Mouse (Mus musculus): Measurements from ENCODE around the gene 4930447C04Rik.

Gene 4930447C04Rik

DNA sequence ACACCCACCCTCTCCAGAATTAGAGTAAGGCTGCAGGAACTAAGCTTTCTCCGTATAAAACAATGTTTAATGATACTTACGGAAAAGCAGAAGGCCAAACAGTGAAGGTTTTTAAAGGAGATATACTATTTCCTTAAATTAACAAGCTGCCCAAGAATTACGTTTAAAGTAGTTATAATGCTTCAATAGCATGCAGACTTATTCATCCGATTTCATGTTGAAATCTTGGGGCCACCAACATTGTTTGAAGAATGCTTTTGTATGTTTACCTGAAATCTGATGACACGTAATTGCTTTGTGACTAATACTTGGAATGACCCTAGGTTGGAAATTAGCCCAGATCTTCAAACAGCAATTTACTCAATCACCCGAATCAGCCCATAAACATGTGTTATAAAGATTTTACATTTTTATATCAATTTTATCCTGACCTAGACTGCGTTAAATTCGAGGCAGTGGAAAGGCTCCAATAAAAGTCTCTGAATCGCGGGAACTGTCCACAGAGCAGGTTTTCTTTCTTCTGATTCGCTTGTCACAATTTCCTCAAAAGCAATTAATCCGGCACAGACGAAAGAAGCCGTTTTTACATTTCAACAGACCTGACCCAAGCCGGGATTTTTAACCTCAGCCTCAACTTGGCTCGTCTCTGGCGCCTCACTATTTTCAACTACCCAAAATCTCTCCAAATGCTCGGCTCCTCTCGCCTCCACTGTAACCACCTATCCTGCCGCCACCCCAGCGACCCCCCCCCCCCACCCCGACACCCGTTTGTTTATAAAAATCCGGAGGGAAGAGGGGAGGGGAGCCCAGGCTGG, 4.0 kb upstream of the 4930447C04Rik start:
- intact Hi-C loops (cut with DNase I): no loop called here

DNA sequence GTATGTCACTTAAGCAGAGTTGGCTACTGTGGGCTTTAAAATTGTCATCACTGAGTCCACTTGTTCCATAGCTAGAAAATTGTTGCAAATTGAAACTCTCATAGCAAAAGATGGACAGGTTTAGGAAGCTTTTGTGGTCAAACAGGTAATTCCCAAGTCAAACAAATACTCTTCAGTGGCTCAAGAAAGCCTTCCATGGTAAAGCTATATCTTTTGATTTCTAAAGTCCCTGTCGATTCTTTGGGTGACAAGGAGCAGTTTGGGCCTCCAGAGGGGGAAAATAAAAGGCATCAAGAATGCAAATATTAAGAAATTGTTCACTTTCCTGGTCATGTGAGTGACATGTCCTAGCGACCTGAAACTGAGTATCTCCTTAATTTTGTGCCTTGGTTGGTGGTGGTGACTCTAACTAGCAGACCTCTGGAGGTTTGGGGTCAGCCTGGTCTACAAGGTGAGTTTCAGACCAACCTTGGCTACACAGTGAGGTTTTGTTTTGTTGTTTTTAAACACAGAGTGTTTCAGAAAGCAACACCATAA, 3.1 kb upstream of the 4930447C04Rik start:
- intact Hi-C loops (cut with DNase I): no loop called here

DNA sequence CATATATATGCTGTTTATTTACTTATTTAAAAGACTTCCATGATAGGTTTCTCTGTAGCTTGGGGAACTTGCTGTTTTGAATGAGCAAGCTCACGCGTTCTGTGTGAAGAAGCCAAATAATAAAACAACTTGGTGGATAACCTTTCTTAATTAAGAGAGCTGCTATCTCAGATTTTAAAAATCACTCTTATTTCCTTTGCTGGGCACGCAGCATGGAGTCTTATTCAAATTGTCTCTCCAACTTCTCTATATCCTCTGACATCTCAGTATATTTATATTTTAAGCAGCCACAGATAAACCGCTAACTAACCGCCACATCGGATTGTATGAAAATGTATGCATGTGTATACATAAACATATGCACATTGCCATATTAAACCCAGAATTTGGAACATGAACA, 1.6 kb upstream of the 4930447C04Rik start:
- intact Hi-C loops (cut with DNase I): no loop called here

DNA sequence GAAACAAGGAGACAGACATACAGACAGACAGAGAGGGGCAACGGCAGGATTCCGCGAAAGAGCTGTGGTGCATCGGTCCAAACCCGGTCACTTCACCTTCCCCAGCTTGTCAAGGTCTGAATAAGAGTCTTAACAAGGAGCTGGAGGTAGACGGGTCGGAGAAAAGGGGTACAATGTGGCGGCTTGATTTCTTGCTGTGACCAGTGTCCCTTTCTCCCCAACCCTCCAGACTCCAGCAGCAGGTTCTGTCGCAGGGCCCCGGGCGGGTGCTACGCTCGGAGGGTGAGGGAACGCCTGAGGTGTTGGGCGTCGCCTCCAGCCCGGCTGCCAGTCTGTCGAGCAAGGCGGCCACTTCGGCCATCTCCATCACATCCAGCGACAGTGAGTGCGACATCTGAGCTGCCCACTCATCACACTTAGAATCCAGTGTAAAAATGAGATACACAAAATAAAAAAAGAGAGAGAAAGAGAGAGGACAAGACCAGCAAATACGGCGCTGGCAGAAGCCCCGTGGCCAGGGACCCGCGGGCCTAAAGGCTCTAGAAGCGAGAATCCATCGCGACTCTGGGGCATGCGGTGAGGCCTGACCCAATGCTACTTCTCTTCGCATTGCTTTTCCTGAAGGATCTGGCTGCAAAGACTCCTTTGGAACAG, 951 bp upstream of the 4930447C04Rik start:
- intact Hi-C loops (cut with DNase I): no loop called here

DNA sequence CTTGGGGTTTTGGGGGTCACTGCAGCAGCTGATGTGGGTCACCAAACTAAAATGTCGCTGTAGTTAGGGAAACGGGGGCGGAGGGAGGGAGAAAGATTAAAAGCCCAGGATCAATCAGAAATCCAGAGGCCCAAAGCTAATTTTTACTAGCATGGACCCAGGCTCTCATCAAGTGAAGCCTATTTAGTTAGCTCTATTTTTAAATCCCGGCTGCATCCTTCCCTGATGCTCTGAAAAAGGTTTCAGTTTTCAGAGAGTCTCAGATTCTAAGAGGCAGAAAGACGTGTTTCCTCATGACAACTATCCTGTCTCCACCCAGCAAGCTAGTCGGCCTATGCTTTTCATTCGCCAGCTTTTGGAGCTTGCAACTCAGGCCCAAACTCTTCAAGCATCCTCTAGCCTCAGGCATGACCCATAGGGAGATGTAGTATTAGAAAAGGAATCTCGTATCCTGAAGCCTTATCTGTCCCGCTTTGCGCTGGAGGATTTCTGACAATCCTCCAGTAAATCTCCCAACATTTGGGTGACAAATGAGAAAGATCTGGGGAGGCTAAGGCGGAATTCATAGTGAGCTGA, 336 bp upstream of the 4930447C04Rik start:
- intact Hi-C loops (cut with DNase I): no loop called here

DNA sequence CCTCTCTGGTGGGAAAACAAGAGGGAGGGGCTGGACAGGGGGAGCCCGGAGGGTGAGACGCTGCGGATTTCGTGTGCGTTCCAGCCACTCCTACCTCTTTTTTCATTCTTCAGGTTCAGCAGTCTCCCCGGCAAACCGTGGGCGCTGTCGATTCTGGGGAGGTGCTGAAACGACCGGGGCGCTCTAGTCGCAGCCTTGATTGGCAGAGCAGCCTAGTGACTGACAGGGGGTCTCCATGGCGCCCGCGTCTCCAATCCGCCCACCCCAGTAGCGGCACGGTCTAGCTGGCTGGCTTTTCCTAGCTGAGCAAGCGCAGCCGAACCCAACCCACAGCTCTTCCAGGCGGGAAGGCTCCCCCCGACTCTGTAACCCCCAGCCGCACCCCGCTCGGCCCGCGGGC, 958 bp downstream of the 4930447C04Rik start, which contains the start of gene Six6:
TSS of gene Six6 (plus strand) at position 277 of the 400 bp plus-strand sequence.
- intact Hi-C loops (cut with DNase I): no loop called here

DNA sequence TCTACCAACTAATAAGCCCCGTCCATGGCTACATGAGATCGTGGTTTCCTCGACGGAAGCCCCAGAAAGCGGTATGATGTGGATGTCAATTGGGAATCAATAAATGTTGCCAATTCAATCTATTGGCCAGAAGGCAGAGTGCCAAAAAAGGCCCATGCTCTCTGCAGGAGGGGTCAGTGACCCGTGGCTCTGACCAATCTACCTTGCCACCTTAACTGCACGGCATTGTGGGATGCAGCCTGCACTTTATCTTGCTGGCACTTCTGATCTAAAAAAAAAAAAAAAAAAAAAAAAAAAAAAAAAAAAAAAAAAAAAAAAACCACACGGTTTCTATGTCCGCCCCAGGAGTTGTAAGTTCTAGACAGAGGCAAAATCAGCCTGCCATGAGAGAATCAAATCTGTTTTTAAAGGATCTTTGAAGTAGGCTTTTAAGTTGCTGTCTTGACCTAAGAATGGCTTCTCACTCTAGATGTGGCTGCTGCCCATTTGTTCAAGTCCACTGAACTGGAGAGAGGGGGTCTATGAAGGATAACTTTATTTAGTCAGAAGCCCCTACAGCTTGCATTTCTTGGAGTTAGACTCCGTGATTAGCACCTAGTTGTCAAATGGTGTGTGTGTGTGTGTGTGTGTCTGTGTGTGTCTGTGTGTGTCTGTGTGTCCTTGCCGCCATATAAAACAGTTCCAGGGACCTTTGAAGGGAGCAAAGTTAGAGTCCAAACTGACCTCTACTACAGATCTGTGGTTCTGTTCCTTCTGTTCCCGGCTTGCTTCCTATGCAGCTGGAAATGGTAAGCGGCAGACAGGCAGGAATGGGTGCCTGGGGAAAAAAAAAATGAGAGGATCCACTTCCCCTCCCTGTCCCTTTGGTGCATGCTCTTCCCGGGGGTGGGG, 1.7 kb downstream of the 4930447C04Rik start:
- intact Hi-C loops (cut with DNase I): no loop called here

DNA sequence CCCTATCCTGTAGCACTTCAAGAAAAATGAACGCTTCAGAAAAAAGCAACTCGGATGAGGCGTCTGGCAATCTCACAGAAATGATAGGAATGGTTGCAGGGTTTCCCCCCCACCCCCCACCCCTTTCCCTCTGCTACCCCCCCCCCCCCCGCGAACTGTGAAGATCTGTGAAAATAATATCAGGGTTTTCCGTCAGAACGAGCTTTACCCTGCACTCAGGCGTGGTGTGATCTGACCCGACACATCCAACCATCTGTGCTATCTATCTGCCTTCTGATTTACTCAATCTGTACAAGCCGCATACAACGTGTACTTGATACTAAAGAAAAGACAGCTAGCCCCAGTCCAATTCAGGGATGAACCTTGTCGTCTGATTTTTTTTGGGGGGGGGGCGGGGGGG, 2.4 kb downstream of the 4930447C04Rik start:
- intact Hi-C loops (cut with DNase I): no loop called here

DNA sequence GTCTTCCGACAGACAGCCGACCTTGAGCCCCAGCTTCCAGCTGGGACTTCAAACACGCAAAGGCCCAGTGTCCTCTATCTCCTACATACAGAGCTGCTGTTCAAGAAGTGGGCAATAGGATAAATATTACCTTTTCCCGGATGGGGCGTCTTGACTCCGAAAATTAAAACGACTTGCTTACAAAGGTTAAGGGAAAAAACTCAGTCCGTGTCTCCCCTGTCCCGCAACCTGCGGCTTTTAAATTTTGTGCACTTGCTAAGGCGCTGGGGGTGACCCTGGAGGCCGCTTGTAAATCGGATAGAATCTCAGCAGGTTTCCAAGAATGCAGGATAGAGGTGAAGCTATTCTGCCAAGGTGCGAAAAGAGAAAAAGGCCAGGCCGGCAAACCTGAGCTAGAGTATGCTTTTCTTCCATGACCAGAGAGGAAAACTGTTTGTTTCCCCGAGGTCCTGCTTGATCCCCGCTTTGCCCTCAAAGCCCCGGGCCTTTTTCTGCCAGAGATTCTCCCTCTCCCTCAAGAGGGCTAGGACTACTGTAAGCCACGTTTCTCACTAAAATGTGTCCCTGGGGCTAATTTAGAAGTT, 2.9 kb downstream of the 4930447C04Rik start:
- intact Hi-C loops (cut with DNase I): no loop called here

DNA sequence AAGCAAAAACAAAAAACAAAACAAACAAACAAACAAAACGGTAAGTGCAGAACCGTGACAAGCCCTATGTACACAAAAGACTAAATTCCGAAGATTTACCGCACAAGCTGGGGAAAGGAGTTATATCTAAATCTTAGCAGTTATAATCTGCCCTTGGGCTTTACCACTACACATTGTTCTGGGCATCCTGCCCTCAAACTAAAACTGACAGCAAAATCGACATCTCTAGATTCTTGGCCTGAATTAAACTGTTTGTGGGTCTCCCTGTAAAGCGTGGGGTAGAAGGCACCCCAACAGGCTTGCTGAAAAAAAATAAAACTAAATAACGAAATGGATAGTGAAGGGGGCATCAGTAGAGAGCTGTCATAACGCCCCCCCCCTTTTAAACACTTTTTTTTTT, 3.8 kb downstream of the 4930447C04Rik start:
- intact Hi-C loops (cut with DNase I): no loop called here

DNA sequence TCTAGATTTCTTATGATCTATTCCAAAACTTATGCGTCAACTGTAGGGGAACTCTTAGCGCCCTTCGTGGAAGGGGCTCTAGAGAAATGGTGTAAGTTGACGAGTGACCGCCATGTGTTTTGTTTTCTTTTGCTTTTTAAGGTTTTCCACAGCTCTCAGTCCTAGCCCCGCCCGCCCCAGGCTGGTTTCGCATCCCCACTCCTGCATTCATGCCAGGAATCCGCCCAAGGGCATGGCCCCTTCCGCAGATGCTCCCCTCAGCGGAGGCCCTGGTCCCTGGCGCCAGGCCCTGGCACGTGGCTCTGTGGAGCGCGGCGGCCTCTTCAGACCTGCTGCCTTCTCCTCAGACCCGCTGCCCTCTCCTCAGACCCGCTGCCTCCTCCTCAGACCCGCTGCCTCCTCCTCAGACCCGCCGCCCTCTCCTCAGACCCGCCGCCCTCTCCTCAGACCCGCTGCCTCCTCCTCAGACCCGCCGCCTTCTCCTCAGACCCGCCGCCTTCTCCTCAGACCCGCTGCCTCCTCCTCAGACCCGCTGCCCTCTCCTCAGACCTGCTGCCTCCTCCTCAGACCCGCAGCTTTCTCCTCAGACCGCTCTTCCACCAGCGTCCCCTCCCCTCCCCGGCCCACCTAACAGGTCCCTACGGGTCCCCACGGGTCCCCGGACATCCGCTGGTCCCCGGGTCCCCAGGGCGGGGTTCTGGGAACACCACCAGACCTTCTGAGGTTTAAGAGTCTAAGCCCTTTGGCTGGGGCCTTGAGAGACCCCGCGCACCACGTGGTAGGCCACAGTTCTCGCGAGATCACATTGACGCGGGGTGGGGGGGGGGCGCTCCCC, 23.2 kb downstream of the 4930447C04Rik start:
- intact Hi-C loops (cut with DNase I): no loop called here

DNA sequence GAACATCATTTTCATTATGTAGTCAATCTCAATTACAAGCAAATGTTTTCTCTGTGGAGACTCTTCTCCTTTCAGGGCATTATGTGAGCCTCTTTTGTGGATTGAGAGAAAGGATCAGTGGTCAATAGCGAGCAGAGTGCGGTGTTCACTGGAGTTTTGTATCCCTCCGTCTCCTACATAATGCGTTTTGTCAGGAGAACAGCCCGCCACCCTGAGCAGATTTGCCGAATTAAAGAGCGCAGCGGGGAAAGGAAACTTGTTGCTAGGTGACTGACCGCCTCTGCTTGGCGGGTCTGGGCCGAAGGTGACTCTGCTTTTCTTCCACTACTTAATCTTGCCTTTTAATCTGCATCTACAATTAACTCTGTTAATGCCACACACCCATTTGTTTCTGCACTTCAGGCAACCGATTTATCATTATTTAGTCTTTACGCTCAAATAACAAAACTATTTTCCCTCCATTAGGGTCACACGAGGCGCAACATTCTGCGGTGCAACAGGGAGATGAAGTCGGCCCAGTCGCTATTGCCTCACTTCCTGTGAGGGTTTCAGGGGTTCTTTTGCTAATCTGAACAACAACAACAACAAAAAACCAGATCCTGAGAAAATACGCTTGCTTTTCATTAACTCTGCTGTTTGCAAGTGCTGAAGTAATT, 86.1 kb downstream of the 4930447C04Rik start:
- intact Hi-C loops (cut with DNase I): no loop called here

DNA sequence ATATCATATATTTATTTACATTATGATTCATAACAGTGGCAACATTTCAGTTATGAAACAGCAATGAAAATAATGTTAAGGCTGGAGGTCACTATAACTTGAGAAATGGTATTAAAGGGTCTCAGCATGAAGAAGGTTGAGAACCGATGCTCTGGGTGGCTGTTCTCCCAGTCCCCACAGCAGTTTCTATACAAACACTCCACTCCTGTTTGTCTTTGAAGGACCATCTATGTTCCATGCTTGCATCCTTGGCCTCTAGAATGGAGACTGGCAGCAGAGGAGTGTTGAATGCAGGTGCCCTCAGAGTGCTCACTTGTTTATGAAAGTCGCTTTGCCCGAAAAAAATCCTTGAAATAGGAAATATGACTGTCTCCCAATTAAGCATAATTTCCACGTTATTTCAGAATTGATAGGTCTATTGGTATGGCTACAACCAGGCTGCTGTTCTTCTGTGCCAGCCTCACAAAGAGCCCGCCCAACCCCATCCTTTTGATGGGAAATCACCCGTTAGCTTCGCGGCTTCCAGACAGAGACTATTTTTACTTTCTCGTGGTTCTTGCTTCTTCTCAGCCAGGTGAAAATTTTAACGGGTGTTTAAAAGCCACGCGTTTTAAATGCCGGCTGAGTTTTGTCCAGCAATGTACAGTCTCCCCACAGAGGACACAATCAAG, 87.0 kb downstream of the 4930447C04Rik start:
- intact Hi-C loops (cut with DNase I): no loop called here

DNA sequence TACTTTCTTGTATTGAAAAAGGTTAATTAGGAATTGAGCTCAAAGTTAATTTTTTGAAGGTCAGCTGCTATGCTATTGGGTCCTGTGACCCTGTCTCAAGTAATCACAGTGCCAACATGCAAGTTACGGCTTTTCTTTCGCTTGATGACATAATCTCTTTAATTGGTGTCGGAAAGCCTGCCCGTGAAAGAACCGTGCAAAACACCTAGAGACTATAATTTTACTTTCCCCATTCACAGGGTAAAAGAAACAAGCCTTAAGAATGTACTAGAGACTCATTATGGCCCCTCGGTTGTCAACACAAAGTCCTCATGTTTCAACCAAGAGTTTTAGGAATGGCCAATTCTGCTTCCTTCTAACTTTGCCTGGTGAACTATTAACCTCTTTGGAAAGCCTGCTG, 88.3 kb downstream of the 4930447C04Rik start:
- intact Hi-C loops (cut with DNase I): no loop called here

DNA sequence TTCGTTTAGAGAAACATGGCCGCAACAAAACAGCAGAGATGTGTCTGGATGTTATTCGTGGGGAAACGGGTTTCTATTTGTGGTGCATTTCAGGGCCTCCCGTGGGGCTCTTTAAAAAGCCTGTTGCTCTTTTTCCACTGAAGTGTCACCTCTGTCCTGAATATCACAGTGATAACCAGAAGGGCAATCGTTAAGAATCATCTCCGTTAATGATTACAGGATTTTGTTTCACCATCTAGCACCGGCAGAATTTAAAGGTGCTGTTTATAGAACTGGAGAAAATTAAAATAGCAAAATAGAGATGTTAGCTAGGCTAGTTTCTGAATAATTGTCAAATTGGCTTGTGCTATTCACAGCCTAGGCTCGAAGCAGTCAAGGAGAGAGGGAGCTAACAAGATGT, 90.4 kb downstream of the 4930447C04Rik start:
- intact Hi-C loops (cut with DNase I): no loop called here

DNA sequence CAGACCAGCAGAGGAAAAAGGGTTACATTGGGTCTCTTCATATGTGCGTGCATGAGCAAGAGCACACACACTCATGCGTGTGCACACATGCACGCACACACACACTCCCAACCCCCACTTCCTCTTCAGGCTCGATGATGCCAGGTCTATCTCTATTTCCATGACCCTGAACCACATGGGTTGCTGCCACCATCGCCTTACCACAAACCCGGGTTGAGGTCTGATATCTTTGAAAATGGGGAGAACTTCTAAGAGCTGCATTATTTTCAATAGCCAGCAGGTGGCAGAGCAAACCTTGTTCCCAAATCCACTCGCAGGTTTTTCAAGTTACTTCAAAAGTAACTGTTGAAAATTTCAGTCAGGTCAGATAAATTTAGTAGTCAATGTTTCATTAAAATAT, 92.8 kb downstream of the 4930447C04Rik start:
- intact Hi-C loops (cut with DNase I): loop anchor here (1.0 kb wide), 1 partner anchor 128 kb away; no protein-coding TSS in a partner anchor

DNA sequence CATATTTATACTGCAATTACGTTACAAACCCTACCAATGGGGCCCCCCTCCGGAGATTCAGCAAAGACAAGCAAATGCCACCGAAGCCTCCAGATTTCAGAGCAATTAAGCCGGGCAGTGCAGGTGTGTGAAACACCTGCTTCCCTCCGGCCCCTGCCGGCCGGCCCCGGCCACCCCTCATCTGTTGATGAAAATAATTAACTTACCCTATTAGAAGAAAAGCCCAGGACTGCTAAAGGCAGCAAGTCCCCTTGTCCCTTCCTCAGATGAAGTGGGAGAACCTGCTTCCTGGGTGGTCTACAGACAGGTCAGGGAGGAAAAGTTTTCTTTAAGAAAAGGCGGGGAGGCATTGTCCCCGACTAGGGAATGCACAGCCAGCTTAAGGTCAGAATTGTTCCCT, 94.6 kb downstream of the 4930447C04Rik start:
- intact Hi-C loops (cut with DNase I): no loop called here

DNA sequence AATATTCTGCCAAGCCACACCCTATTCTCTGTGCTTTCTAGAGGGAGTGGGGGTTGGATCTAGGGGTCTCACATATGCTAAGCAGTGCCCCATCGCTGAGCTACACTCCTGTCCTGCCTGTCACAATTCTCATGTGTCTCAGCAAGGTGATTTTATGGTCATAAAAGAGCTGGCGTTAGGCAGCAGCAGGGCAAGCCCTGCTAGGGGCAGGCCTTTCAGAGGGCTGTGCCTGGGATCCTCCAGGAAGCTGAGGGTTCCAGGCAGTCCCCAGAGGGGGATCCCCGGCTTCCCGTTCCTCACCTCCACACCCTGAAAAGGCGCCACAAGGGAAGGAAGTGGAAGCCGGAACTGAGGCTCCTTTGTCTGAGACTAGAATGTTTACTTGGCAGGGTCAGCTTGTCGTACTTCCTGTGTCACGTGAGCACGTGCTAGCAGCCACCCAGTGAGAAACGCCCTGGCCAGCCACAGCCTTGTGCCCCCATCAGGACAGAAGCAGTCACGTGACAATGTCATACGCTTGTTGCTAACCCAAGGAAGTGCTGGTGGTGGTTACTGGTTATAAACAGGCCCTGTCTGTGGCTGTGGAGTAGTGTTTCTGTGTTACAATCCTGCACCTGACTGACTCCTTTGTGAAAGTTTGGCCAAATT, 96.5 kb downstream of the 4930447C04Rik start:
- intact Hi-C loops (cut with DNase I): no loop called here
